Mouse (Mus musculus) liver, adult 2 months (tissue): Measurements from ENCODE around the gene Tmem131l. TPM values are rescaled to one million over a fixed set of nuclear protein-coding genes. Genes with fewer than 3 reads are reported as not detected.

ENCODE experiments used
- DNase-seq: peaks from one replicate; pipeline ENCODE4 v3.0.0-alpha.2; 2011; ENCODE audit warnings: low read depth, low spot score; ENCODE audit errors: extremely low read depth
- H3K27ac ChIP-seq: fragments of 200-500 bp; replicated peaks from 2 replicates; pipeline ENCODE4 v1.5.1; 2012; ENCODE audit warnings: low read depth, mild to moderate bottlenecking, control low read depth, inconsistent platforms, low read length; ENCODE audit not compliant: insufficient read depth
- H3K27me3 ChIP-seq: fragments of 200-500 bp; 2 replicates; pipeline ENCODE4 v1.6.1; 2012; ENCODE audit warnings: mild to moderate bottlenecking, moderate library complexity, low read length, inconsistent platforms; ENCODE audit not compliant: control insufficient read depth, insufficient read depth
- H3K36me3 ChIP-seq: fragments of 200-500 bp; 2 replicates; pipeline ENCODE4 v1.6.1; 2012; ENCODE audit warnings: low read length, inconsistent platforms; ENCODE audit not compliant: control insufficient read depth, insufficient read depth
- H3K4me1 ChIP-seq: fragments of 200-500 bp; 2 replicates; pipeline ENCODE4 v1.6.1; 2011; ENCODE audit warnings: low read length; ENCODE audit not compliant: control insufficient read depth, insufficient read depth
- H3K4me3 ChIP-seq: fragments of 200-500 bp; 2 replicates; pipeline ENCODE4 v1.5.1; 2011; ENCODE audit warnings: low read depth, mild to moderate bottlenecking, control low read depth, low read length, moderate library complexity; ENCODE audit not compliant: insufficient read depth
- H3K79me2 ChIP-seq: fragments of 200-500 bp; 2 replicates; pipeline ENCODE4 v1.6.1; 2012; ENCODE audit warnings: inconsistent platforms, mild to moderate bottlenecking, low read length, moderate library complexity; ENCODE audit not compliant: control insufficient read depth, insufficient read depth
- H3K9ac ChIP-seq: fragments of 200-500 bp; 2 replicates; pipeline ENCODE4 v1.6.1; 2012; ENCODE audit warnings: low read depth, mild to moderate bottlenecking, control low read depth, inconsistent platforms, low read length
- CTCF ChIP-seq: fragments of 200-500 bp; IDR thresholded peaks from 2 replicates; pipeline ENCODE4 v1.5.1; 2011; ENCODE audit warnings: low read depth, low read length, control low read depth
- POLR2A ChIP-seq: fragments of 200-500 bp; IDR thresholded peaks from 2 replicates; pipeline ENCODE4 v1.6.1; 2011; ENCODE audit warnings: low read length, control low read depth; ENCODE audit not compliant: insufficient read depth; ENCODE audit errors: extremely low read depth
- WGBS: fragments of 180-500 bp; shearing (Covaris S2); methylation state at CpG from one replicate; pipeline ENCODE4 v1.1.7; 2018; 5-methylcytosine and 5-hydroxymethylcytosine counted together
- polyA plus RNA-seq: library from polyadenylated mRNA; depleted of rRNA; stranded (reverse); fragments of >200 nt; gene quantifications from 2 replicates; pipeline ENCODE4 v1.2.3, GENCODE M21; 2012
- total RNA-seq: library from RNA; depleted of rRNA; stranded (reverse); fragments of >200 nt; gene quantifications from 2 replicates; pipeline ENCODE4 v1.2.3, GENCODE M21; 2014

Tmem131l gene
- total and polyA plus RNA-seq, 2 experiments, result 15.3 to 21.1 TPM

GRCm38 (mm10) chr3:84080074-84080473, 40.1 kb upstream of the Tmem131l start:
- H3K9ac ChIP-seq, result no peak overlapping the region
- H3K4me1 ChIP-seq, result no peaks in the 10 kb centered on the region
- H3K79me2 ChIP-seq, result no peaks in the 10 kb centered on the region
- no peaks in the 10 kb centered on the region for H3K27me3 ChIP-seq
- 92% methylated on average over 7 of the region's 7 CpGs for WGBS
- no peak overlapping the region for H3K4me3 ChIP-seq
- H3K36me3 ChIP-seq, result no peaks in the 10 kb centered on the region
- no peak for TF ChIP-seq POLR2A
- no peak for TF ChIP-seq CTCF
- DNase-seq, result no peak
- H3K27ac ChIP-seq, result no peak overlapping the region

GRCm38 (mm10) chr3:84077505-84077904, 37.5 kb upstream of the Tmem131l start:
- Histone ChIP-seq H3K79me2 (no peaks in the 10 kb centered on the region), H3K9ac (no peak overlapping the region), H3K27me3 (no peaks in the 10 kb centered on the region), H3K4me3 (no peak overlapping the region), H3K27ac (no peak overlapping the region), H3K4me1 (no peaks in the 10 kb centered on the region), H3K36me3 (no peaks in the 10 kb centered on the region)
- DNase-seq, result no peak
- WGBS, result 91% methylated on average over 4 of the region's 4 CpGs
- no peak for TF ChIP-seq POLR2A
- no peak for TF ChIP-seq CTCF

- H3K27ac ChIP-seq, result no peak overlapping the region
- TF ChIP-seq POLR2A (no peak), CTCF (no peak)
- no peaks in the 10 kb centered on the region for H3K4me1 ChIP-seq
- no peaks in the 10 kb centered on the region for H3K36me3 ChIP-seq
- DNase-seq, result no peak
- H3K4me3 ChIP-seq, result no peak overlapping the region
- H3K27me3 ChIP-seq, result no peaks in the 10 kb centered on the region
- no peaks in the 10 kb centered on the region for H3K79me2 ChIP-seq
- 88% methylated on average over 13 of the region's 13 CpGs for WGBS
- H3K9ac ChIP-seq, result no peak overlapping the region
These were observed 36.8 kb upstream of the Tmem131l start for GRCm38 (mm10) chr3:84076543-84077332.

GRCm38 (mm10) chr3:84075516-84075915, 35.5 kb upstream of the Tmem131l start:
- TF ChIP-seq CTCF, result no peak
- TF ChIP-seq POLR2A, result no peak
- Histone ChIP-seq H3K27ac (no peak overlapping the region), H3K79me2 (no peaks in the 10 kb centered on the region), H3K27me3 (no peaks in the 10 kb centered on the region), H3K9ac (no peak overlapping the region), H3K36me3 (no peaks in the 10 kb centered on the region), H3K4me1 (no peaks in the 10 kb centered on the region), H3K4me3 (no peak overlapping the region)
- DNase-seq, result no peak
- WGBS, result 79% methylated on average over 4 of the region's 4 CpGs

GRCm38 (mm10) chr3:84074777-84075176, 34.8 kb upstream of the Tmem131l start:
- Histone ChIP-seq H3K27me3 (no peaks in the 10 kb centered on the region), H3K36me3 (no peaks in the 10 kb centered on the region), H3K4me3 (no peak overlapping the region), H3K79me2 (no peaks in the 10 kb centered on the region), H3K27ac (no peak overlapping the region), H3K9ac (no peak overlapping the region), H3K4me1 (no peaks in the 10 kb centered on the region)
- 96% methylated on average over 2 of the region's 2 CpGs for WGBS
- DNase-seq, result no peak
- TF ChIP-seq CTCF (no peak), POLR2A (no peak)

GRCm38 (mm10) chr3:84071641-84072040, 31.7 kb upstream of the Tmem131l start:
- Histone ChIP-seq H3K36me3 (no peaks in the 10 kb centered on the region), H3K79me2 (no peaks in the 10 kb centered on the region), H3K27ac (no peak overlapping the region), H3K4me1 (no peaks in the 10 kb centered on the region), H3K4me3 (no peak overlapping the region), H3K27me3 (no peaks in the 10 kb centered on the region), H3K9ac (no peak overlapping the region)
- TF ChIP-seq POLR2A (no peak), CTCF (no peak)
- WGBS, result 40% methylated on average over 2 of the region's 2 CpGs
- no peak for DNase-seq
